Mouse (Mus musculus) kidney, embryonic 16.5 days (tissue): ENCODE data around the gene Itga2b. TPM values are rescaled to one million over a fixed set of nuclear protein-coding genes. Genes with fewer than 3 reads are reported as not detected.
"Not testable (repeated sequence)": the region's sequence is repeated elsewhere in the genome, so short reads cannot be mapped to it uniquely, and the experiment has no call there.

Experiments
- ATAC-seq: fragments of 200-750 bp; cut with Nextera tagmentation; 2 replicates; pipeline ENCODE4 v1.8.0; 2017; ENCODE audit warnings: moderate TSS enrichment; ENCODE audit not compliant: low FRiP score, low TSS enrichment
- H3K27ac ChIP-seq: fragments of 300-500 bp; sonication (generic); 2 replicates; pipeline ENCODE4 v1.5.1; 2014; ENCODE audit warnings: low read length
- H3K27me3 ChIP-seq: fragments of 300-500 bp; sonication (generic); 2 replicates; pipeline ENCODE4 v1.6.1; 2014; ENCODE audit warnings: low read length, control low read depth, mixed read lengths; ENCODE audit not compliant: insufficient read depth
- H3K36me3 ChIP-seq: fragments of 300-500 bp; sonication (generic); 2 replicates; pipeline ENCODE4 v1.6.1; 2014; ENCODE audit warnings: low read length, control low read depth, mixed read lengths; ENCODE audit not compliant: insufficient read depth
- H3K4me1 ChIP-seq: fragments of 300-500 bp; sonication (generic); 2 replicates; pipeline ENCODE4 v1.6.1; 2014; ENCODE audit warnings: low read length, control low read depth, mixed read lengths; ENCODE audit not compliant: insufficient read depth
- H3K4me2 ChIP-seq: fragments of 300-500 bp; sonication (generic); replicated peaks from 2 replicates; pipeline ENCODE4 v1.6.1; 2014; ENCODE audit warnings: low read depth, low read length
- H3K4me3 ChIP-seq: fragments of 300-500 bp; sonication (generic); 2 replicates; pipeline ENCODE4 v1.5.1; 2014; ENCODE audit warnings: mild to moderate bottlenecking, low read length
- H3K9ac ChIP-seq: fragments of 300-500 bp; sonication (generic); replicated peaks from 2 replicates; pipeline ENCODE4 v1.6.1; 2014; ENCODE audit warnings: low read length
- H3K9me3 ChIP-seq: fragments of 300-500 bp; sonication (generic); 2 replicates; pipeline ENCODE4 v1.6.1; 2016; ENCODE audit warnings: low read length, control low read depth
- WGBS: fragments of 180-500 bp; shearing (Covaris S2); extraction: QIAGEN DNeasy Blood & Tissue Kit; methylation state at CpG from one replicate; pipeline ENCODE4 v1.1.7; 2014; 5-methylcytosine and 5-hydroxymethylcytosine counted together
- polyA plus RNA-seq: library from polyadenylated mRNA; unstranded; fragments of >200 nt; fragmentation: Nextera tagmentation; extraction: Ambion mirVana; gene quantifications from 2 replicates; pipeline ENCODE4 v1.2.1, GENCODE M21; 2015

The Itga2b gene
- polyA plus RNA-seq, 1 experiment from 2014 or later: 10.8 TPM

DNA sequence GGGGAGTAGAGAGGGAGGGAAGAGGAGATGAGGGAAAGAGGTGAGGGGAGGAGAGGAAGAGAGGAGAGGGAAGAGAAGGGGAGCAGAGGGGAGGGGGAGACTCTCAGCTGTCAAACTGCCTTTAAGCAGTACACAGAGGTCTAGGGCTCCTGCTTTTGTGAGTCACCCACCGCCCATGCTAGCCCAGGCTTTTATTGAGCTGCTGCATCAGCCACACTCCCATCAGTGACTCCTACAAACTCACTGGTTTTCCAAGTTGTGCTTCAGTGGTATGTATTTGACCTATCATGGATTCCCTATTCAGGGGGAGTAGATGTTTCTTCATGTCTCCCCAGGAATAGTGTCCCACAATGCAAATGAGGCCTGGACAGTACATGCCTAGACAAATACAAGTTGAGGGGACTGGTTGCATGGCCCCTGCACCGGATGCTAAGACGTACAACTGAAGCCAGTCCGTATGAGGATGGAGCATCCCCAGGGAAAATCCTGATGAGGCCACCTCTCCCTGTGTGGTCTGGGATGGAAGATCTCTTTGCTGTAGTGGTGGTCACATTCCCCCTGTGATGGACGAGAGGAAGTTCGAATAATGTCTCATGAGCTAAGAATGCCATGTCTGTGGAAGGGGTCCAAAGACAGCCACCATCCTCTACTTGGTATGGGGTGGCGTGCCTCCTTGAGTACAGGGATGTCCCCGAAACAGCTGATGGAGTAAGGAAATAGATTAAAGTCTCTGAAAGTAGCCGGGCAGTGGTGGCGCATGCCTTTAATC, 54.7 kb downstream of the Itga2b start:
- Histone ChIP-seq H3K36me3 (no peaks in the 10 kb centered on the region), H3K4me1 (no peaks in the 10 kb centered on the region), H3K27me3 (no peaks in the 10 kb centered on the region), H3K27ac (no peak overlapping the region), H3K9me3 (peaks cover 3% of the 10 kb centered on the region; the same call in 1 of the 2 replicates), H3K4me2 (no peak overlapping the region), H3K9ac (no peak overlapping the region), H3K4me3 (no peak overlapping the region)
- WGBS: 67% methylated on average over 10 of the region's 10 CpGs
- ATAC-seq: no peak

DNA sequence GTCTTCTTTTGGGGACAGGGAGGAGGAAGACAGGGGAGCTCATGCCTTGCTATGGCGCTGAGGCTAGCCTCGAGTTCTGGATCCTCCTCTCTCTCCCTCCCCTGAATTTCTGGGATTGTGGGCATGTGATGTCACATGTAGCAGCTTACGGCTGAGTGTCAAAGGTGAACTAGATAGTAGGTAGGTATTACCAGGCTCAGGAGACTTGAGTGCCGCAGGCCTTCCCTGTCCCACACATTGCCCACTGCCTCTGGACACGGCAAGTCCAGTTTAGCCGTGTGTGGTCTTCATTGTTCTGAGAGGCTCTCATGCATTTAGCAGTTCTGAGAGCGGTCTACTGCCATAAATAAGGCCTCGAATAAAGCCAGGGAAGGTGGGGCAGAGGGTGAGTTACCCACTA, 56.9 kb downstream of the Itga2b start:
- no peaks in the 10 kb centered on the region for H3K9me3 ChIP-seq
- WGBS: 66% methylated on average over 8 of the region's 8 CpGs
- H3K36me3 ChIP-seq: no peaks in the 10 kb centered on the region
- no peak overlapping the region for H3K4me3 ChIP-seq
- no peak overlapping the region for H3K9ac ChIP-seq
- ATAC-seq: no peak
- H3K4me1 ChIP-seq: peaks cover 10% of the 10 kb centered on the region; the same call in 1 of the 2 replicates
- H3K27me3 ChIP-seq: no peaks in the 10 kb centered on the region
- no peak overlapping the region for H3K27ac ChIP-seq
- H3K4me2 ChIP-seq: no peak overlapping the region

DNA sequence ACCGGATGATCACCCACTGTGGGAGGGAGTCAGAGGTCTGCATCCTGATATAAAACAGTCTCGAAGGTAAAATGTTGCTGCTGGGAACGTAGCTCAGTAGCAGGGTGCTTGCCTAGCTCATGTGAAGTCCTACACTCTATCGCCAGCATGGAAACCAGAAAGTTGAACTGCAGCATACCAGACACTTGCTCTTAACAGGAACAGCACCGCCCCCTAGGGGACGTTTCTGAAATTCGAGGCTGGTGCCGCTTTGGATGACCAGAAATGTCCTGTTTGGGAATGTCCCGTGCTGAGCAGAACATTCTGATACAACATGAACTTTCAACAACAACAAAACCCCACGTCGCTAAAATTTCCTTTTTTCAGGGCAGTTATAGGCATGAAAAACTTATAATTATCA, 58.2 kb downstream of the Itga2b start:
- Histone ChIP-seq H3K4me1 (peaks cover 10% of the 10 kb centered on the region; the same call in 1 of the 2 replicates), H3K9me3 (no peaks in the 10 kb centered on the region), H3K36me3 (no peaks in the 10 kb centered on the region), H3K4me2 (no peak overlapping the region), H3K4me3 (no peak overlapping the region), H3K9ac (no peak overlapping the region), H3K27me3 (no peaks in the 10 kb centered on the region), H3K27ac (no peak overlapping the region)
- 6% methylated on average over 11 of the region's 11 CpGs for WGBS
- ATAC-seq: no peak

GRCm38 (mm10) chr11:102411061-102411460, 58.9 kb downstream of the Itga2b start:
- 72% methylated on average over 3 of the region's 3 CpGs for WGBS
- no peaks in the 10 kb centered on the region for H3K36me3 ChIP-seq
- no peak overlapping the region for H3K4me3 ChIP-seq
- no peak overlapping the region for H3K4me2 ChIP-seq
- peaks cover 15% of the 10 kb centered on the region for H3K4me1 ChIP-seq
- H3K9me3 ChIP-seq: no peaks in the 10 kb centered on the region
- H3K27me3 ChIP-seq: no peaks in the 10 kb centered on the region
- H3K27ac ChIP-seq: no peak overlapping the region
- no peak for ATAC-seq
- H3K9ac ChIP-seq: no peak overlapping the region

- WGBS: 88% methylated on average over 3 of the region's 3 CpGs
- not testable (repeated sequence) for ATAC-seq, H3K9me3 ChIP-seq, H3K27me3 ChIP-seq, H3K36me3 ChIP-seq, H3K27ac ChIP-seq, H3K4me3 ChIP-seq, H3K4me2 ChIP-seq, H3K9ac ChIP-seq
- H3K4me1 ChIP-seq: peaks cover 22% of the 10 kb centered on the region
These were observed 59.6 kb downstream of the Itga2b start for GRCm38 (mm10) chr11:102410345-102410744.

- Histone ChIP-seq H3K27ac (peak overlapping the region; percentile 91; the same call in 1 of the 2 replicates), H3K4me3 (no peak overlapping the region), H3K9ac (peak overlapping the region; percentile 15; the same call in 1 of the 2 replicates), H3K9me3 (no peaks in the 10 kb centered on the region), H3K36me3 (no peaks in the 10 kb centered on the region), H3K4me1 (peaks cover 26% of the 10 kb centered on the region), H3K27me3 (no peaks in the 10 kb centered on the region), H3K4me2 (no peak overlapping the region)
- 82% methylated on average over 3 of the region's 3 CpGs for WGBS
- no peak for ATAC-seq
These were observed 60.1 kb downstream of the Itga2b start for GRCm38 (mm10) chr11:102409795-102410330.

GRCm38 (mm10) chr11:102408888-102409794, 60.8 kb downstream of the Itga2b start:
- peak overlapping the region; percentile 72 for H3K4me2 ChIP-seq
- no peaks in the 10 kb centered on the region for H3K9me3 ChIP-seq
- H3K9ac ChIP-seq: peak overlapping the region; percentile 60
- H3K27ac ChIP-seq: peak overlapping the region; percentile 91
- H3K27me3 ChIP-seq: no peaks in the 10 kb centered on the region
- WGBS: 33% methylated on average over 15 of the region's 15 CpGs
- peak overlapping the region; percentile 79 for H3K4me3 ChIP-seq
- ATAC-seq: no peak
- H3K4me1 ChIP-seq: peaks cover 26% of the 10 kb centered on the region
- H3K36me3 ChIP-seq: peaks cover under 1% of the 10 kb centered on the region; the same call in 1 of the 2 replicates

GRCm38 (mm10) chr11:102408344-102408876, 61.5 kb downstream of the Itga2b start:
- H3K36me3 ChIP-seq: peaks cover 8% of the 10 kb centered on the region
- H3K9me3 ChIP-seq: no peaks in the 10 kb centered on the region
- peak overlapping the region; percentile 72 for H3K4me2 ChIP-seq
- peak overlapping the region; percentile 98 for H3K27ac ChIP-seq
- under 1% methylated on average over 32 of the region's 32 CpGs for WGBS
- peak; percentile 94 for ATAC-seq
- H3K9ac ChIP-seq: peak overlapping the region; percentile 92
- no peaks in the 10 kb centered on the region for H3K27me3 ChIP-seq
- peak overlapping the region; percentile 79 for H3K4me3 ChIP-seq
- peaks cover 26% of the 10 kb centered on the region for H3K4me1 ChIP-seq

GRCm38 (mm10) chr11:102407834-102408215, 62.1 kb downstream of the Itga2b start, which contains the start of gene Slc25a39:
Gene Slc25a39, minus strand, starts transcription at chr11:102407946.
- peak within 1 kb of the TSS; percentile 72 for H3K4me2 ChIP-seq
- peak within 1 kb of the TSS; percentile 79 for H3K4me3 ChIP-seq
- peak within 1 kb of the TSS; percentile 98 for H3K27ac ChIP-seq
- peaks cover 26% of the 10 kb centered on the region for H3K4me1 ChIP-seq
- H3K9me3 ChIP-seq: no peaks in the 10 kb centered on the region
- under 1% methylated on average over 19 of the region's 19 CpGs for WGBS
- no peaks in the 10 kb centered on the region for H3K27me3 ChIP-seq
- peak within 1 kb of the TSS; percentile 92 for H3K9ac ChIP-seq
- no peak for ATAC-seq
- peaks cover 14% of the 10 kb centered on the region for H3K36me3 ChIP-seq
